Mouse (Mus musculus) hematopoietic stem cell, adult 5-6 weeks (primary cell): ENCODE results near the gene Plcb4. TPM values are rescaled to one million over a fixed set of nuclear protein-coding genes. Genes with fewer than 3 reads are reported as not detected.

Source experiments
- ATAC-seq, 2 experiments: fragments of 125-278 bp in 1 of 2; replicated peaks in 1 of 2; 2 replicates each; pipeline ENCODE4 v1.8.0; 2016 to 2017; ENCODE audit warnings: inconsistent platforms in 2 of 2, mild to moderate bottlenecking in 2 of 2, moderate number of reproducible peaks in 2 of 2, low read depth in 1 of 2, moderate TSS enrichment in 1 of 2; ENCODE audit not compliant: low FRiP score in 2 of 2, poor library complexity in 2 of 2, severe bottlenecking in 2 of 2, insufficient read depth in 1 of 2, low TSS enrichment in 1 of 2
- total RNA-seq: library from RNA; stranded (forward); fragments of 172-1452, 232-1000 nt; gene quantifications from 2 replicates; pipeline ENCODE4 v1.2.3, GENCODE M21; 2017

Plcb4 gene
- total RNA-seq, 1 experiment from 2014 or later, result 38.5 TPM

DNA sequence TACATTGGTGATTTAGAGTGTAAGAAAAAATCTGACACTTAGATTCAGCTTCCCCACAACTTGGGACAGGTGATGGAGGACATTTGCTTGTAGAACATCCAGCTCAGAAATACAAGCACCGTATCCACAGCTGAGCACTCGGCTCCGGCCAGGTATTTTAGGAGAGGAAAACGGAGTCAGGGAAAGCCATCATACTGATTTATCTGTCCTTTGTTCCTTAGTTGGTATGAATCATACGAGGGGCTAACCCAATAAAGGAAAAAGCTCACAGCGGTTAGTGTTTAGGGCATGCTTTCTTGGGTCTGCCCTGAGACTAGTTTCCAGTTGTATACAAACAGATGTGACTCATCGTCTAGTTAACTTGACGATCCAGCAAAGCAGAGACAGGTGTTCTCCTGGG, 110.9 kb downstream of the Plcb4 start:
- ATAC-seq, result no peak

DNA sequence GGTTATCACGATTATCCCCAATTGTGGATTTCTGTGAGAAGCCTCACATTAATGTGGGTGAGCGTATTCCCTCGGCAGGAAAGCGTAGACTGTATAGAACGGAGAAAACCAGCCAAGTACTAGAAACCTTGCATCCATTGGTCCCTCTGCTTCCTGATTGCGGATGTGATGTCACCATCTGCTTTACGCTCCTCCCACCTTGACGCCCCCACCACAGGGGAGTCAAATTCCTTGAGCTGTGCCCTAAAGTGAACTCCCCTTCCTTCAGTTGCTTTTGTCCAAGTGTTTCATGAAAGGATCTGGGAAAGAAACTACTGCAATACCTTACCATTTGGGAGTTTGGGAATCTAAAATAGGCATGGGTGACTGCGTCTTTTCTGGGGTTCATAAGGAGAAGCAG, 111.4 kb downstream of the Plcb4 start:
- no peak for ATAC-seq

DNA sequence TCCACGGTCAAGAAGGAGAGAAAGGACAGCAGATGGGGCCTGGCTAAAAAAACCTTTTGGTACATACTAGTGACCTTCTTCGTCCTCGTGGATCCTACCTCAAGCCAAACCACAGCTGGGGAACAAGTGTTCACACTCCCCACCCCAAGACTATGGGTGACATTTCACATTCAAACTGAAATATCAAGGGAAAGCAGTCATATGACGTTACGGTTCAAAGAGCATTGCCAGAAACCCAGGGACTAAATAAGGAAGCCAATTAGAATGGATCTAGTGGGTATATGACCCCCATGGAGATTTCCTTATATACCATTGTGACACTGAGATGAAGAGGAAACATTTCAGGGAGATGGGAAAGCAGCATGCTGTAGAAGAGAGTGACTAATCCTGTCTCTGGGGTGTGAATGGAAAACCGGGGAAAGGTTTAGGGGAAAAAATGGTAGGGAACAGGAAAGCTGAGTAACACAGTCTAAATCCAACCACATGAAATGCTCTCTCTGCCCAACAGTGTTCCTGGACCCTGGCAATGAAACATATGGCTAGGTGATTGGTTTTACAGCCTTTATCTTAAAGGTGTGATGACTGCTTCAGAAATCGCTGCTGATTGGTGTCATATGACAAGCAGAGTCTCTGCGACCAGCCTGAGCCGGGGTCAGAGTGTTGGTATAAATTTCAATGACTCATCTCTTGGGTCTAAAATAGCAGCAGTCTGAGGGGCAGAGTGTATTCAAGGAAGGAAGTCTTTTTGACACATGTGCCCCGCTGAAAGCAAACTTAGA, 114.6 kb downstream of the Plcb4 start:
- ATAC-seq, result peak; percentile 70 to 79

DNA sequence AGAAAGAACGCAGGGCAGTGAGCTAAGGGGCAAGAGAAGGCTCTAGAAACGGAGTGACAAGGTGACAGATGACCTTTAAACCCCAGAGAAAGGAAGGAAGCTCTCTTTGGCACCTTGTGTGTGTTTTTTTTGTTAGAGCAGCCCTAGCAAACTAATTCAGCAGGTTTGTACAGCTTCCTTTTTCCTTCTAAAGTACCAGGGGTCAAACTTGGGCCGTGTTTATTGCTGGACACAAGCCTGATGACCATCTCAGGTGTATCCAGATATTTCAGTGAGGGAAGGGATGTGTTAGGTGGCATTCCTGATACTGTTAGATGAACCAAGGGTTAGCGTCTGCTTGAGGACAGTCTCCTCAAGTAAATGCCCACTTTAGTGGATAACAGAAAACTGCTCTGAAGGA, 116.2 kb downstream of the Plcb4 start:
- ATAC-seq, result no peak

DNA sequence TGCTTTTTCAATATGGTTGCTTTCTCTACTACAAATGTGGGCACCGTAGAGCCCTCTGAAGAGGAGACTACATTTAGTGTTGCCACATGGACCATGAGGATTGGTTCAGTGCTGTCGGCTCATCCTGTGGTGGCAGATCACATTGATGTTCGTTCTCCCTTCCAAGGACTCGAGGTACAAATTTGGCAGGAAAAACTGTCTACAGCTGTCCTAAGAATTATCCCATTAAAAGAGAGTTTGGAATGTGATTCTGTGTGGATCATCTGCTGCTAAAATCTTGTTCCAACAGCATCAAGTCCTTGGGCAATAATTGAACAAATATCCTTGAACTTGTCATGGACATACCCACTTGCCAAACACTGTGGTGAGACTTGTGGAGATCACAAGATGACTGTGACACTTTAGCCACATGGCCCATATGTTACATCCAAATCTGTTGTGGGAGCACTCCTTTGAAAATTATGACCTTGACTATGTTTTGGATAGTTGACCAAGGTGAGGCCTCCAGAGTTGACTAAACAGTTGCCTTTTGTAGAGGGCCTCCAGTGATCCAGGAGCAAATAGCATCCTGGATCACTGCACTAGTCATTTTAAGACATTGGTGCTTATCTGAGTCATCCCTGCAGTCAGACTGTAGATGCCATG, 117.4 kb downstream of the Plcb4 start:
- ATAC-seq, result no peak

DNA sequence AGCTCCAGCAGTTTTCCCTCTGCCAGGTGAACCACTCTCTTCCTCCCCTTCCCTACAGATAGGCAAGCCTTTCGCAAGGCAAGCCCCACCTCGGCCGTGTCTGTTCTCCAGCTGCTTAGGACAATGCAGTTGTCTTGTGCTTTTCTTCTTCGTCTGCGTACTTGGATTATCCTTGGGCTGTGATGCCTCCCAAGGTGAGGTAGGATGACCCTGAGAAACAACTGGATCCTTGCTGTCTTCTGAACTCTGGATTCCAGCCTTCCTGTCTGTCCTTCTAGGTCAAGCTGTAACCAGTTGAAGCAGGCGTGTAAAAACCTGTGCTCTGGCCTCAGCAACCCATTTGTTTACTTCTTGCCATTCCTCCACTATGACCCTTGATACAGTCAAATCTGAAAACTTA, 122.6 kb downstream of the Plcb4 start:
- ATAC-seq, result no peak

DNA sequence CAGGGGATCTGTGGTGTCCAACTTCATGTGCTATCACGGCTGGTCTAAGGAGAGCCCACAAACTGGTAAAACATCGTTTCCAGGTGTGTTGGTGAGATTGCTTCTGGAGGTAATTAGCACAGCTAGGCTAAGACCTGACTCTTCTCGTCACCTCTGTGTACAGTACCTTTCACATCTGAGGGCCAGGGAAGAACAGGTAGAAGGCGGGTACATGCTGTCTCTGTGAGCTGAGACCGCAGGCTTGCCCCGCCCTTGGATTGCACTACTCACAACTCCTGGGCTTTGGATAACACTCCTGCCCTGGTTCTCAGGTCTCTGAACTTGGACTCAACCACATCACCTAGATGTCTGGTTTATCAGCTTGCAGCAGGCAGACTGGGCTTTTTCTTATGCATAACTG, 128.6 kb downstream of the Plcb4 start:
- no peak for ATAC-seq

DNA sequence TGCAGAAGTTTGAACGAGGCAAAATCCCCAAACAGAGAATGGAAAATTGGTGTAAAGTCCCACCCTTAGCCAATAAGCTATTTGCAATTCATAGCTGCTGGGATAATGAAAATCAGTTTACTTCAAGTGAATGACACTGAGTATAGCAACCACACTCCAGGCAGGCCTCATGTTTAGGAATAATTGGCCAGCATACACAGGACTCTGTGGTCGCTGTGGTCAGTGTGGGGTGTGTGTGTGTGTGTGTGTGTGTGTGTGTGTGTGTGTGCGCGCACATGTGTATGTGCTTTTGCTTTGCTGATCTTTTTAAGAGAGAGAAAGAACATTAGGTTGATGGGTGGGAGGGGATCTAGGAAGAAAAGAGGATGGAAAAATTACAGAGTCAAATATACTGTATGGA, 134.1 kb downstream of the Plcb4 start:
- ATAC-seq, result no peak

DNA sequence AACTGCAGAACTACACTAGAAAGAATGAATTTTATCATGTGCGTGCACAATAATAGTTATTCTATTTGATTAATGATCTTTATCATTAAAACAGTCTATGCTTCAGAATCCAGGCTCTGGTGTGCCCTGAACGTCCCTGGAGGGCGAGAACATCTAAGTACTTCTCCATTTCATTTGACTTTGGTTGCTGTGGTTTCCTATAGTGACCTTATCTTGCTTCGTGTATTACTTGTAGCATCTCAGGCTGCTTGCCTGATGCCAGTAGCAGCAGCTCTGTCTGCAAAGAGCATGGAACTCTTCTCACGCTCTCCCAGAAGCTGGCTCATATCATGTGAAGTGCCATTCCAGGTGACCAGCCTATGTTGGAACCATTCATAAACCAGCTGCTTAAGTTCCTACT, 137.9 kb downstream of the Plcb4 start:
- ATAC-seq, result peak; percentile 92 to 98

DNA sequence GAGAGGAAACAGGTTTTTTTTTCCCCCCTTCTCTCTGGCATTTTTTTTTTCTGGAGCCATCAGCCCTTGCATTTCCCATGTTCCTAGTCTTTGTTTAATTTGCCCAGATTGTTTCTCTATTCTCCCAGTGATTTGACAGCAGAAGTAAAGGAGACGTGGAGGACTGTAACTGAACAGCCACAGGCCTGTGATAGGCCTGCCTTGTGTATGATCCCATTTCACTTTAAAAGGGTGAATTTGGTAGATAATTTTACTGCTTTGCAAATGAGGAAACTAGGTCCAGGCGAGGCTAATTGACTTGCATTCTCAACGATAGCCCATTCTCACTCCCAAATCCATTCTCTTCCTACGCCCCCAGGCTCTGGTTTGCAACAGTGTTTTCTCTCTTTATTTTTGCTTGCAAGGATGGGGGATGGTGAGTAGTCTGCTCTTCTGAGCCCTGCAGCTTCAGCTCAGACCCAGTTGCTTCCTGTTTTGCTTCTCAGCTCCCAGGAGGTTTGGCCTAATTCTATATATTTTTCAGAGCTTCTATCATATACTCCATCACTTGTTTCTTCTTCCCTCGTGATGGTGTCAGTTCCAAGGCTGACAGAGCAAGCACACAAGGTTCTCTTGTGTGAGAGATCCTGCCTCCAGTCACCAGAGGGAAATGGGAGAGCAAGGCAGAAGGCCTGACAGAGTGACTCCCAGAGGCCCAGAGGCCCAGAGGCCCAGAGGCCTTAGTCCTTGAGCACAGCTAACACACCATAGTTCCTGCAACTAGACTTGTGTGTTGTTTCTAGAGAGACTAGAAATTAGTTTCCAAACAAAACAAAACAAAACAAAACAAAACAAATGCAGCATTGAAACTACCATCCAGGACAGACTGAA, 139.1 kb downstream of the Plcb4 start:
- ATAC-seq, result peak; percentile 38 to 65; a peak in 2 of 4 replicates

DNA sequence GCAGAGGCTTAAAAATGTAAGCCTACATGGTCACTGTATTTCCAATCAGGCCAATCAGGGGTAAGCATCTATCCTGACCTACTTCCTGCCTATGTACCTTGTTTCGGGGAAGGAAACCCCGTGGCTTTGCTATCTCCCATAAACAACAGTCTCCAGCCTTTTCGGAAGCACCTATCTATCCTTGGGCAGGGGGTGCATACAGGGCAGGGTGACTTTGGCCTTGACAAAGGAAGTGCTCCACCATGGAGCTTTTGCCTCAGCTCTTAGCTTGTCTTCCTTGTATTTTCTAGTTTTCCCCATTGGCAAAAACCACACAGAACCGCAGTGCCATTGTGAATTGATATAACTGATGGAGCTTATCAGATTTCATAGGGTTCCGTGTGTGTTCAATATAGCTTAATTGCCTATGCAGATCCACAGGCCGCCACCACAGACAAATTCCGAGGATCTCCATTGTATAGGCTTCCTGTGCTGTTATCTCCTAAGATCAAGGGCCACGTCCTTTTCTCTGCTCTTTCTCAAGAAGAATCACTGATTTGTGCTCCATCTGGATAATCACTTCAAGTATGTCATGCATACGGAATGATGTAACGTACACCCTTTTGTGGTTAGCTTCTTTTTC, 140.4 kb downstream of the Plcb4 start:
- ATAC-seq, result no peak

DNA sequence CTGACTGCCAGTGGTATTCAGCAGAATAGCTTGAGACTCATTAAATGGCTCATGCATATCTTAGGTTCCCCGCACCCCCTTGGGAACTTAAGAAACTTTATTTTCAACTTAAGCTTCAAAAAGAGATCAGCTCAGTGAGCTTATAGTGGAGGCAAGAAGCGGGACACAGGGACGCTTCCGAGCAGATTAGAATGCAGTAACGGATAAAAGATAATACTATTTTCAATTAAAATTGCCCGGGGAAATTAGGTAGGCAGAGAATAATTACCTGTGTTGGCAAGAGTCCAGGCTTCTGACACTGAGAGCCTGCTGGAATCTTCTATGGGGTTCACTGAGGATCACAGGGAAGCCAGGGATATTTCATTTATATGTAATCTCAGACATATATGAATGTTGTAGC, 141.6 kb downstream of the Plcb4 start:
- no peak for ATAC-seq

DNA sequence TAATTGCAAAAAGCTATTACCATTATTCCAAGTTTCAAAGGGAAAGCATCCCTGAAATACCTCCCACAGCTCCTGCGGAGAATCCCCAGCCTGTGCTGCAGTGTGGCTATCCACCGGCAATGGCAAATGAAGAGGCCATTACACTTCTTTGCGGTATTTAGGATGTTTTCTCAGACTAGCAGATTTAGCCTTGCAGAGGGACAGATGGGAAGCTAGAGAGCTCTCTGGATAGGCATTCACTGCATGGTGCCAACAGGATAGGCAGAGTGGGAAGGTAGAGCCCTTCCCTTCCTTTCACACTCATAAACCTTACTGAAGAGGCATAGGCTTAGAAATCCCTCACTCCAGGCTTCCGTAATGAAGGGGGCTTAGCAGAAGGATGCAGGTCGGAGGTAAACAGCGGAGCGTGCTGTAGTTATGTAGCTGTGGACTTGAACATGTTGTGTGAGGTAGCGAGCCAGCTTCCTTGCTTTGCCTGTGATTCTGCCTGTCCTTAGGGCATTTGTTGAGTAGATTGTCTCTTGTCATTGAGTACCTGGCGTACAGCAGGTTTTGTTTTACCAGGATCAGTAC, 144.2 kb downstream of the Plcb4 start:
- no peak for ATAC-seq

DNA sequence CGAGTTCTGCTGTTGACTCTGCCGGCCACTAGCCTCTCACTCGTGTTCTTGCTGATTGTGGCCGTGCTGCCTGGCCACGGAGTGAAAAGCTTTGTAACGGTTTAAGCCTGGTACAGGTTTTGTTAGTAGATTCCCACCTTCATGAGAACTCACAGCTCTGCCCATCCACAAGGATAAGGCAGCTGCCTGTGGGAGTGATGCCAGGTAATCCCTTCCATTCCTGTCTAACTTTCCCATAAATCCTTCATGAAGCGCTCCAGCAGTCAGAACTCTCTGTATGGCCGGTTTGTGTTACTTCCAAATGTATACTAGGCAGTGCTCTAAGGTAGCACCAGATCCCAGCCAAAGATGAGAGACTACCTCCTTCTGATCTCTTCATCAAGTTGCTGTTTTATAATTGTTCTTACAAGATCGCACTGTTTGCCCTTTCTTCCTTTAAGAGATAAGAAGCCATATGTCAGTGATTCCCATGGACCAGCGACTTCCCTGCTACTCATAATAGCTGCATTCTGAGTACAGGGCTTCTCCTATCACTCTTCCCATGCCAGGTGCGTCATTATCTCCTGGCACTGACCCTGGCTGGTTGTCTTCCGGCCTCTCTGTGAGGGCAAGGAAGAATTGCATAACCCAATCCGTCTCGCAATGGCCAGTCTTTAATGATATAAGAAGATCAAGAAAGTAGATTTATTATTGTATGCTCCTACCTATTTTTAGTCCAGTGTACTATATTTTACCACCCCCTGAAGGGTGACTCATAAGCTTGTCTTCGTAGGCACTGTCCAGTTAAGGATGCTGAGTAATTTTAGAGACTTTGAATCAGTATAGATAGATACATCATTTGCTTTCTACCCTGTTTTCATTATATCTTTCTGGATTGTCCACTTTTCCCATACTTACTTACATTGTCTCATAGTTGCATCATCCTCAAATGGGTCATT, 147.2 kb downstream of the Plcb4 start:
- ATAC-seq, result no peak

DNA sequence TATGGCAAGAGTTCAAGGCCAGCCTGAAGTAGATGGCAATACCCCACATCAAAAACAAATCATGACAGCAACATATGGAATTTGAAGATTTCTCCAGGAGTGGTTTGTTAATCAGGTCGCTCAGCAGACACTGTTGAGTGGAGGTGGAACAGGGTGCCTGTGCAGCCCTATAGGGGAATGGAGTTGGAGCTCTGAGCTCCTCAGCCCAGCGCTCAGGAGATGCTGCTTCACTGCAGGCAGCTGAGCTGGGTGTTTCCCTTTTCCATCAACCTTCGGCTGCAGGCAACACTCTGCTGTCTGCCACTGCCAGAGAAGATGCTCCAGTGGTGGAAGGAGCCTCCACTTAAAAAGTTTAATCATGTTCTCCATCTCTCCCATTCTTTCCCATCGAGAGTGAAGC, 149.5 kb downstream of the Plcb4 start:
- ATAC-seq, result no peak

DNA sequence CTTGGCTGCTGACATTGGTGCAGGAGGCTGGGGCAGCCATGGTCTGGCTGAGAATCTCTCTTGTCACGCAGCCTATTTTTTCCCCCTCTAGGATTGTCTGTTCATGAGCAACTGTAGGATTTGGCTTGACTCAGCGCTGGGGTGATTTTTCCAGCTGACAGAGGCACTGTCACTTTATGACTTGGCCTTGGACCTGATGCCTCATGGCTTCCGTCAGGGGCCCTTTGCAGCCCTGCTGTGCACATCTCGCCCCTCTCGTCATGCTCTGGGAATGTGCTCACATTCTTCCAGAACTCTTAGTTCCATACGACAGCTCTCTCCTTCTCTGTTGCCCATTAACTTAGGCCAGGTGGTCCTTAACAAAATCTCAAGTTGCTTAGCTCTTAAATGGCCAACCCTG, 152.0 kb downstream of the Plcb4 start:
- ATAC-seq, result no peak
